Mouse (Mus musculus) neural tube, embryonic 15.5 days (tissue): ENCODE results near the gene Nudcd3. TPM values are rescaled to one million over a fixed set of nuclear protein-coding genes. Genes with fewer than 3 reads are reported as not detected.

Source experiments
- ATAC-seq: fragments of 200-750 bp; cut with Nextera tagmentation; 2 replicates; pipeline ENCODE4 v1.8.0; 2017; ENCODE audit warnings: mild to moderate bottlenecking, moderate TSS enrichment, moderate library complexity; ENCODE audit not compliant: low FRiP score
- H3K27ac ChIP-seq: fragments of 300-500 bp; sonication (generic); replicated peaks from 2 replicates; pipeline ENCODE4 v1.5.1; 2015; ENCODE audit warnings: mild to moderate bottlenecking, inconsistent platforms
- H3K27me3 ChIP-seq: fragments of 300-500 bp; sonication (generic); replicated peaks from 2 replicates; pipeline ENCODE4 v1.6.1; 2015; ENCODE audit warnings: inconsistent platforms
- H3K36me3 ChIP-seq: fragments of 300-500 bp; sonication (generic); 2 replicates; pipeline ENCODE4 v1.6.1; 2015; ENCODE audit warnings: inconsistent platforms
- H3K4me1 ChIP-seq: fragments of 300-500 bp; sonication (generic); 2 replicates; pipeline ENCODE4 v1.6.1; 2015; ENCODE audit warnings: inconsistent platforms
- H3K4me2 ChIP-seq: fragments of 300-500 bp; sonication (generic); 2 replicates; pipeline ENCODE4 v1.6.1; 2015; ENCODE audit warnings: inconsistent platforms, mild to moderate bottlenecking, moderate library complexity
- H3K4me3 ChIP-seq: fragments of 300-500 bp; sonication (generic); replicated peaks from 2 replicates; pipeline ENCODE4 v1.5.1; 2015; ENCODE audit warnings: mild to moderate bottlenecking, inconsistent platforms
- H3K9ac ChIP-seq: fragments of 300-500 bp; sonication (generic); replicated peaks from 2 replicates; pipeline ENCODE4 v1.6.1; 2015; ENCODE audit warnings: mild to moderate bottlenecking, inconsistent platforms
- H3K9me3 ChIP-seq: fragments of 300-500 bp; sonication (generic); replicated peaks from 2 replicates; pipeline ENCODE4 v1.6.1; 2016; ENCODE audit warnings: inconsistent platforms
- WGBS: fragments of 180-500 bp; shearing (Covaris S2); methylation state at CpG from one replicate; pipeline ENCODE4 v1.1.7; 2015; ENCODE audit warnings: mixed read lengths; 5-methylcytosine and 5-hydroxymethylcytosine counted together
- polyA plus RNA-seq: library from polyadenylated mRNA; unstranded; fragments of >200 nt; fragmentation: Nextera tagmentation; extraction: Ambion mirVana; gene quantifications from 2 replicates; pipeline ENCODE4 v1.2.1, GENCODE M21; 2015

Gene Nudcd3
- 61.2 and 62.4 TPM in 2 replicates for polyA plus RNA-seq

DNA sequence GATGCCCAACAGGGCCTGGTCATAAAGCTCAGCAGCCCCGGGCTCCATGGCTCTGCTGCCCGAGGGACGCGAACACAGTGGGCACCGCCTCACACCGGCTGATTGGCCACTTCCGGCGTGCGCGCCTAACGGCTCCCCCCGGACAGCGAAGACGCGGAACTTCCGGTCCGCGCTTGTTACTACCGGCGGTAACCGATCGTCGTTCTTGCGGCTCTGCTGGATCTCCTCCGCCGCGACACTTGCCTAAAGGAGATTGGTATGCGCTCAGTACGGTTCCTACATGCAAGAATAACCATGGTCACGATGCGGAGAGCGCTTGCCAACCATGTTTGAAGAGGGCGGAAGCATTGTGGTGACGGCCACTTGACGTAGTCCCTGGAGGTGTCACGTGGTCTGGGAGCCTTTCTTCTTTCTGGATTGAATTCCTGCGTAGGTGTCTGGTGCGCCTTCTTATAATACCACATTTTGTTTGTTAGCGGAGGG, at the start of gene Nudcd3:
Gene Nudcd3, minus strand, starts transcription at position 329 of the 483 bp plus-strand sequence.
- peak; percentile 96 for ATAC-seq
- under 1% methylated on average over 39 of the region's 39 CpGs for WGBS

DNA sequence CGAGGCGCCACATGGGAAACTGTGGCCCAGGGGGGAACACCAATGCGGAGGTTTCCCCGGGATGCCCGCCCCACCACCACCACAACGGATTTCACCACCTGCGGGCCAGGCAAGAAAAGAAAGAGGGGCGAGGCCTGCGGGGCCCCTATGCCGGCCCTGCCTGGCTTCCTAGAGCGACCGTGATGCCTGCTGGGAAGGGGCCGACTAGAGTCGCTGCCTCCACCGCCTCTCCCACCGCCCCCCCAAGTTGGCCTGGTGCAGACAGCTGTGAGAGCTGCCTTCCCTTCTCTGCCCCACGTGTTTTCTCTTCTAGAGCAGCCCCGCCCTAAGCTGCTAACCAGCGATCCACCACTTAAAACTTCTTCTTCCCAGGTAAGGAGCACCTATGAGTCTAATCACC, 44.5 kb upstream of the Nudcd3 start:
- H3K9ac ChIP-seq: no peak overlapping the region
- H3K27ac ChIP-seq: no peak overlapping the region
- H3K9me3 ChIP-seq: no peaks in the 10 kb centered on the region
- no peaks in the 10 kb centered on the region for H3K27me3 ChIP-seq
- no peaks in the 10 kb centered on the region for H3K4me1 ChIP-seq
- no peak overlapping the region for H3K4me2 ChIP-seq
- no peaks in the 10 kb centered on the region for H3K36me3 ChIP-seq
- no peak for ATAC-seq
- 57% methylated on average over 19 of the region's 19 CpGs for WGBS
- H3K4me3 ChIP-seq: no peak overlapping the region

More for the DNA sequence above, at the start of gene Nudcd3:
- no peaks in the 10 kb centered on the region for H3K27me3 ChIP-seq
- H3K4me1 ChIP-seq: peaks cover 31% of the 10 kb centered on the region
- H3K27ac ChIP-seq: peak within 1 kb of the TSS; percentile 99
- H3K9ac ChIP-seq: peak within 1 kb of the TSS; percentile 95
- H3K36me3 ChIP-seq: no peaks in the 10 kb centered on the region
- H3K9me3 ChIP-seq: no peaks in the 10 kb centered on the region
- peak within 1 kb of the TSS; percentile 80 for H3K4me2 ChIP-seq
- peak within 1 kb of the TSS; percentile 96 for H3K4me3 ChIP-seq

DNA sequence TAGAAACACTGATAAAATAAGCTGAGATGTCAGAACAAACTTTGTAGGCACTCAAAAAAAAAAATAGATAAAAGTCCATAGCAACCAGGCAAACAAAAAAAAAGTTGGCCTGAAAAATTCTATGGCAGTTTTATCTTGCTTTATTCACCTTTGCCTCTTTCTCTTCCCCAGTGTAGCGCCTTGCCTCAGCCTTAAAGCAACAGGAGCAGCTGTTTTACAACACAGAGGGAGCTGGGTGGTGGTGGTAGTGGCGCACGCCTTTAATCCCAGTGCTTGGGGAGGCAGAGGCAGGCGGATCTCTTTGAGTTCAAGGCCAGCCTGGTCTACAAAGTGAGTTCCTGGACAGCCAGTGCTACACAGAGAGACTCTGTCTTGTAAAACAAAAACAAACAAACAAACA, 32.8 kb upstream of the Nudcd3 start:
- Histone ChIP-seq H3K4me3 (no peak overlapping the region), H3K9me3 (0 out of 2 replicates have a peak, but pooled peaks cover 6% of the 10 kb centered on the region), H3K36me3 (no peaks in the 10 kb centered on the region), H3K4me2 (no peak overlapping the region), H3K27me3 (no peaks in the 10 kb centered on the region), H3K9ac (no peak overlapping the region), H3K4me1 (no peaks in the 10 kb centered on the region), H3K27ac (no peak overlapping the region)
- WGBS: 87% methylated on average over 4 of the region's 4 CpGs
- ATAC-seq: no peak

DNA sequence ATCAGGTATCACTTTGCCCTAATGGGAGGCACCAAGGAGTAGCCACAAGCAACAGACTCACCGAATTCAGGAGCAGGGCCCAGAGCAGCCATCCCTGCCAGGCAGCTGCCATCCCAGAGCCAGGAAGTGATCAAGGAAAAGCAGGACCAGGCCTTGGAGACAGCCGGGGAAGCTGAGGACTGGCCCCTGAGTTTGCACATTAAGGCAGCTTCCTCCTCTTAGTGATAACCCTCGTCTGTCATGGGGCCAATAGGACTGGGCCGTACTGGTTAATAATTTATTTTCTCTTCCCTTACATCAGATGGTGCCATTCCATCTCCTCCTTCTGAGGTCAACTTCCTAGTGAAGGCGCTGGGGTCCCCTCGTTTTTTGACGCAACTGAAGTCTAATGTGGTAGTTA, 29.8 kb upstream of the Nudcd3 start, which contains the start of gene Npc1l1:
Gene Npc1l1, minus strand, starts transcription at position 132 of the 400 bp plus-strand sequence.
- H3K4me1 ChIP-seq: no peaks in the 10 kb centered on the region
- no peak within 1 kb of the TSS for H3K4me2 ChIP-seq
- no peak within 1 kb of the TSS for H3K4me3 ChIP-seq
- no peaks in the 10 kb centered on the region for H3K36me3 ChIP-seq
- H3K9ac ChIP-seq: no peak within 1 kb of the TSS
- 84% methylated on average over 7 of the region's 7 CpGs for WGBS
- no peak for ATAC-seq
- 0 out of 2 replicates have a peak, but pooled peaks cover 3% of the 10 kb centered on the region for H3K9me3 ChIP-seq
- no peaks in the 10 kb centered on the region for H3K27me3 ChIP-seq
- no peak within 1 kb of the TSS for H3K27ac ChIP-seq

DNA sequence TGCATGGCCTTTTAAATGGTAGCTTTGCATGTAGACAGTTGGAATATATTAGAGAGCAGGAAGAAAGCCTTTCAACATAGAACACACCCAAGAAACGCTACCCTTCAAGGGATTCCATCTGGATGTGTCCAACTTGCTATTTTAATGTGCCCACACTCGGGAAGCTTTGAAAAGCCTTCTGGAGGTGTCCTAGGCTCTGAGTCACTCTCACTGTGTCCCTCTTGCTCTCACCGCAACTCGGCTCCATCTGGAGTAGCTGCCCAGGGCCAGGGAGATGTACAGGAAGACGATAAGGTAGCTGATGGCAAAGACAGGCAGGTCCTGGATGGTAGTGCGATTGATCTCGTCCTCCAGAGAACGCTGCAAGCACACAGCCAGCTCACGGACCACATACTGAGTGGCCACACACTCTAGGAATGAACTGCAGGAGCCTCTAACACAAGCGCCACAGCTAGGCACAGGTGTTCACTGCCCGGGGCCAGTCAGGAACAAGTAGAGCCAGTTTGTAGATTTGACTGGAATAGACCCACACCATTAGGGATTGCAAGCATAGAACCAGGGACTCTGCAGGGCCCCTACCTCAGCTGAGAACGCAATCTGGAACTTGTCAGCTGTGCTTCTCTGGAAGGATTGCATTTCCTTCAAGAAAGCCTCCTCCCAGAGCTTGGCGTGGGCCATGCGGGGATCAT, 24.5 kb upstream of the Nudcd3 start:
- 85% methylated on average over 14 of the region's 14 CpGs for WGBS
- Histone ChIP-seq H3K27me3 (no peaks in the 10 kb centered on the region), H3K4me1 (no peaks in the 10 kb centered on the region), H3K4me2 (no peak overlapping the region), H3K27ac (no peak overlapping the region), H3K9me3 (no peaks in the 10 kb centered on the region), H3K36me3 (no peaks in the 10 kb centered on the region), H3K4me3 (no peak overlapping the region), H3K9ac (no peak overlapping the region)
- no peak for ATAC-seq

DNA sequence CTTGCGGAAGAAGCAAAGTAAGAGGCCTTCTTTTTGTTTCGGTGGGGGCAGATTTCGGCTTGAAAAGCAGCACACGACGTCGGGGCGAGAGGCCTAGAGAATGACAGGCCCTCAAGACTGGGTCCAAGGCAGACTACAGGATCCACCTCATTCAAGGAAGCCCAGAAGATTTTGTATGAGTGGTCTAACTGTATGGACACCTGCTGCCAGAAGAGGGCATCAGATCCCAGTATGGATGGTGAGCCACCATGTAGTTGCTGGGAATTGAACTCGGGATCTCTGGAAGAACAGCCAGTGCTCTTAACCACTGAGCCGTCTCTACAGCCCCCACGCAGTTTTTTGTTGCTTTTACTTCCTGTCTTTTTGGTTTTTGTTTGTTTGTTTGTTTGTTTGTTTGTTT, 22.0 kb upstream of the Nudcd3 start:
- 92% methylated on average over 10 of the region's 10 CpGs for WGBS

DNA sequence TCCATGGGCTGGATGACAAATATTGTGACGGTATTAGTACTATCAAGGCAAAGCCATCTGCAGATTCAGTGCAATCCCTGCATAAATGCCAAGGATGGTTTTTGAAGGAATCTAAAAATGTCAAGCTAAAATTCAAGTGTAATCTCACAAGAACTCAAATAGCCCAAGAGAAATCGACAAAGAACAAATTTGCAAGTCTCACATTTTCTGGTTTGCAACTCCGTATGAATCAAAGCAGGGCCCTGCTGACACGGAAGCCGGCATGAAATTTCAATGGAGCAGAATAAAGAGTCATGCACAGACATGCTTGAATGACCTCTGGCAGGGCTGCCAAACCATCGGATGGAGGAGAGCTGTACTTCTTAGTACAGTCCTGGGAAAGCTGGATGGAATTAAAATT, 19.8 kb upstream of the Nudcd3 start:
- 85% methylated on average over 6 of the region's 6 CpGs for WGBS
- Histone ChIP-seq H3K4me1 (no peaks in the 10 kb centered on the region), H3K4me3 (no peak overlapping the region), H3K27me3 (no peaks in the 10 kb centered on the region), H3K9ac (no peak overlapping the region), H3K9me3 (no peaks in the 10 kb centered on the region), H3K36me3 (no peaks in the 10 kb centered on the region), H3K27ac (no peak overlapping the region), H3K4me2 (no peak overlapping the region)
- no peak for ATAC-seq

More for the DNA sequence above, 22.0 kb upstream of the Nudcd3 start:
- Histone ChIP-seq H3K4me3 (no peak overlapping the region), H3K27ac (no peak overlapping the region), H3K36me3 (no peaks in the 10 kb centered on the region), H3K9ac (no peak overlapping the region), H3K4me1 (no peaks in the 10 kb centered on the region), H3K9me3 (no peaks in the 10 kb centered on the region), H3K27me3 (no peaks in the 10 kb centered on the region), H3K4me2 (no peak overlapping the region)
- no peak for ATAC-seq

DNA sequence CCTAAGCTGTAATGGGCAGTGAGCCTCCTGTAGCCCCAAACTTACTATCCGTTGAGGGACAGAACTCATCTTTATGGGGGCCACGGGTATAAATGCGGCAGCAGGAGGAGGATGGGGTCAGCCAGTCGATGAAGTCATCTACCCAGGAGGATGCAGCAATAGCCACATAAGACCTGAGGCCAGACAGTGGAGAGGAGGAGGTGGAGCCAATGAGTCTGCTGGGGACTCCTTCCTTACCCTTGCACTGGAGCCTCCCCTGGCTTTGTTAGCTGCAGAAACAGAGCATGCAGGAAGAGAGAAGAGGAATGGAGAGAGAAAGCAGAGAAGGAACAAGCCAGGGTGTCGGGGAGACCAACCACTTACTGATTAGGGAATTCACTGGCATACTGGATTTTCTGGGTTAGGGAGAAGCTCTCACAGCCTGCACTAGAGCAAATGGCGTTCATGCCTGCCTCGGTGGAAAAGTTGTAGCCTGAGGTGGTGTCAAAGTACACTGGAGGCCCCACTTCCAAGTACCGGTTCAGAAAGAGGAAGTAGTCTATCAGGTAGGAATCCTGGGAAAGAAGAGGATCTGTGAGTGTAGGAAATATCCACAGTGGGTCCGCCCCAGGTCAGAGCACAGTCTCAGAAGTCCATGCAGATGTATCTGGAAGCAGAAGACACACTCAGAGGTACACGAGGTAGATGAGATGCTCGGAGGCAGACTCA, 18.1 kb upstream of the Nudcd3 start:
- H3K36me3 ChIP-seq: no peaks in the 10 kb centered on the region
- H3K4me1 ChIP-seq: no peaks in the 10 kb centered on the region
- no peak for ATAC-seq
- no peaks in the 10 kb centered on the region for H3K27me3 ChIP-seq
- H3K27ac ChIP-seq: no peak overlapping the region
- WGBS: 83% methylated on average over 11 of the region's 11 CpGs
- no peak overlapping the region for H3K4me2 ChIP-seq
- no peak overlapping the region for H3K9ac ChIP-seq
- H3K9me3 ChIP-seq: no peaks in the 10 kb centered on the region
- H3K4me3 ChIP-seq: no peak overlapping the region

DNA sequence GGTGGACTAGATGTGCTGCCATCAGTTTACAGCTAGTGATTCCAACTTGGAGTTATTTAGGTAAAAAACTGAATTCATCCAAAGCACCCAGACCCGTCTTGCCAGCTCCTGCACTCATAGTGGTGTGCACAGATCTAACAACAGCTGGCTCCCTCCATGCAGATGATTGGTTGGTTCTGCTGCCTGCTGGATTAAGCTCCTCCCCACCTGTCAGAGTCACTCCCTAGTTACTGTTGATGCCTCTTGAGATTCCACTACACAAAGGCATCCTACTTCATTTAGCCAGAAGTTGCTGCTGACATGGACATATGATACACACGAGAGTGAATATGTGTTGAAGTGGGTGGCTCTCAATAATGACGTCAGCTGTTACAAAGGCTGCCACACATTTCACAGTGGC, 16.6 kb upstream of the Nudcd3 start:
- no peak overlapping the region for H3K4me2 ChIP-seq
- no peak for ATAC-seq
- WGBS: 62% methylated on average over 3 of the region's 3 CpGs

DNA sequence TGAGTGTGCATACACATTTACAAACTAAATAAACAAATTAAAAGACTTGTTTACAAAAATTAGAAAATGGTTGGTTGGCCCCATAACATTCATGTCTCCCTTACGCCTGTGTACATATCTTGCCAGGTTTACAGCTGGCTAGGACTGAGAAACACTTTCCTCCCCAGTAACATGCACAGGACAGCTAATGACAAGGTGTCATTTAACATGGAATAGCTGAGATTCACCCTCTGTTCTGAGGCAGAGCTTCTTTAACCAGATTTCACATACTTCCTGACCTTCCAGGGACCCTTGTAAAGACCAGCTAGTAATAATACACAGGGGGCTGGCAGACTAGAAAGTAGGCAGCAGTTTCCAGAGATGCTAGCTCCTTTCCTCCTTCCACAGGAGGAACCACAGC, 7.9 kb upstream of the Nudcd3 start:
- no peaks in the 10 kb centered on the region for H3K4me1 ChIP-seq

More for the DNA sequence above, 16.6 kb upstream of the Nudcd3 start:
- no peaks in the 10 kb centered on the region for H3K36me3 ChIP-seq
- no peaks in the 10 kb centered on the region for H3K27me3 ChIP-seq
- no peaks in the 10 kb centered on the region for H3K4me1 ChIP-seq
- no peaks in the 10 kb centered on the region for H3K9me3 ChIP-seq
- no peak overlapping the region for H3K9ac ChIP-seq
- no peak overlapping the region for H3K27ac ChIP-seq
- H3K4me3 ChIP-seq: no peak overlapping the region

DNA sequence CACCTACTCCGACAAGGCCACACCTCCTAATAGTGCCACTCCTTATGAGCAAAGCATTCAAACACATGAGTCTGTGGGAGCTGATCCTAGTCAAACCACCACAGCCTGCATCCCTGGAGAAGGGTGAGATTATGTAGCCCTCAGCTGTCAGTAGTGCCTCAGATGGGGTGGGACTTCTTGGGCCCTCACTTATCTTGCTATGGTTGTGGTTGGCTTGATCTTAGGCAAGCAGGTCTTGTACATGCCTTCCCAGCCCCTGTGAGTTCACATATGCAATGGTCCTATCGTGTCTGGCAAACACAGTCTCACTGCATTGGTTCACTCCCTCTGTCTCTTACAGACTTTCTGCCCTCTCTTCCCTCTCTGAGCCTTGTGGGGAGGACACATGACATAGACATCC, 6.9 kb upstream of the Nudcd3 start:
- Histone ChIP-seq H3K4me3 (no peak overlapping the region), H3K36me3 (no peaks in the 10 kb centered on the region), H3K27ac (no peak overlapping the region), H3K4me2 (no peak overlapping the region), H3K27me3 (no peaks in the 10 kb centered on the region), H3K9me3 (no peaks in the 10 kb centered on the region), H3K4me1 (no peaks in the 10 kb centered on the region), H3K9ac (no peak overlapping the region)
- 93% methylated on average over 2 of the region's 2 CpGs for WGBS
- no peak for ATAC-seq

More for the DNA sequence above, 7.9 kb upstream of the Nudcd3 start:
- Histone ChIP-seq H3K9me3 (no peaks in the 10 kb centered on the region), H3K9ac (no peak overlapping the region), H3K27me3 (no peaks in the 10 kb centered on the region), H3K36me3 (no peaks in the 10 kb centered on the region), H3K4me2 (no peak overlapping the region), H3K4me3 (no peak overlapping the region), H3K27ac (no peak overlapping the region)
- no peak for ATAC-seq
- WGBS: 89% methylated on average over 1 of the region's 1 CpGs

DNA sequence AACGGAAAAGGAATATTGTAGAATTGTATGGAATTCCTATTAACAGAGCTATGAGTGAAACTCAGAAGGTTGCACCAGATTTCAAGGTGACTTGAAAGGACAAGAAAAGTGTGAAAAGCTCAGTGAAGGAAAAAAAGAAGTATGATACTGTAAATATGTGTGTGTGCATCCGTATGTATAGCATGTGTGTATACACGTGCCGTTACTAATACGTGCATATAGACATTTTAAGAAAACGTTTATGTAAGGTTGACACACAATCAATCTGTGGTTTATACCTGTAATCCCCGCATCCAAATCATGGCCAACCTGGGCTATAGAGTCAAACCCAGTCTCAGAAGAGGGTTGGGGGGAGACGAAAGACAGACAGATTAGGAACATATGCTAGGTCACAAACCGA, 355 bp upstream of the Nudcd3 start:
- Histone ChIP-seq H3K9me3 (no peaks in the 10 kb centered on the region), H3K27ac (peak overlapping the region; percentile 99), H3K27me3 (no peaks in the 10 kb centered on the region), H3K4me1 (peaks cover 31% of the 10 kb centered on the region), H3K36me3 (no peaks in the 10 kb centered on the region), H3K4me3 (peak overlapping the region; percentile 96), H3K4me2 (peak overlapping the region; percentile 80), H3K9ac (peak overlapping the region; percentile 95)
- WGBS: 27% methylated on average over 9 of the region's 9 CpGs
- ATAC-seq: peak; percentile 51; the same call in 1 of the 2 replicates
